Comparison of ENCODE assay signal across 8 mouse cellular contexts in genomic region chr10:80226416-80227165, GRCm38 (mm10). TPM values are rescaled to one million over a fixed set of nuclear protein-coding genes. Genes with fewer than 3 reads are reported as not detected.
DNase-seq lines count a peak whose midpoint lies in the region; ATAC-seq lines count a peak whose summit lies in the region.

Gene Mum1 (plus strand): TSS chr10:80226434.

- H3K4me1 ChIP-seq in embryonic facial prominence, embryonic 12.5 days: peaks cover 34% of the 10 kb centered on the region
- H3K4me1 ChIP-seq in limb, embryonic 11.5 days (ENCODE audit: control insufficient read depth, insufficient read depth, low read length): peaks cover 25% of the 10 kb centered on the region
- peaks cover 44% of the 10 kb centered on the region for H3K4me1 ChIP-seq in midbrain, embryonic 14.5 days (ENCODE audit: control insufficient read depth, insufficient read depth, low read length)

- H3K27ac ChIP-seq in embryonic facial prominence, embryonic 12.5 days: peak within 1 kb of the TSS; percentile 96
- H3K27ac ChIP-seq in limb, embryonic 11.5 days (replicated peaks; ENCODE audit: low read depth, low read length): peak within 1 kb of the TSS; percentile 93
- H3K27ac ChIP-seq in midbrain, embryonic 14.5 days (replicated peaks; ENCODE audit: low read depth, low read length): peak within 1 kb of the TSS; percentile 97

- H3K36me3 ChIP-seq in embryonic facial prominence, embryonic 12.5 days: peaks cover 23% of the 10 kb centered on the region
- peaks cover 14% of the 10 kb centered on the region for H3K36me3 ChIP-seq in limb, embryonic 11.5 days (ENCODE audit: control insufficient read depth, insufficient read depth, low read length)
- H3K36me3 ChIP-seq in midbrain, embryonic 14.5 days (ENCODE audit: control insufficient read depth, insufficient read depth, low read length): peaks cover 16% of the 10 kb centered on the region

- H3K4me2 ChIP-seq in embryonic facial prominence, embryonic 12.5 days (replicated peaks): peak within 1 kb of the TSS; percentile 83
- H3K4me2 ChIP-seq in limb, embryonic 11.5 days (ENCODE audit: low read depth, severe bottlenecking): peak within 1 kb of the TSS; percentile 91
- H3K4me2 ChIP-seq in midbrain, embryonic 14.5 days (ENCODE audit: low read length): peak within 1 kb of the TSS; percentile 94

- peak within 1 kb of the TSS; percentile 94 for H3K9ac ChIP-seq in embryonic facial prominence, embryonic 12.5 days
- H3K9ac ChIP-seq in limb, embryonic 11.5 days (ENCODE audit: low read length): peak within 1 kb of the TSS; percentile 97
- peak within 1 kb of the TSS; percentile 92 for H3K9ac ChIP-seq in midbrain, embryonic 14.5 days (replicated peaks; ENCODE audit: low read length)

- WGBS in embryonic facial prominence, embryonic 12.5 days: under 1% methylated on average over 69 of the region's 75 CpGs
- WGBS in limb, embryonic 11.5 days: under 1% methylated on average over 71 of the region's 75 CpGs
- under 1% methylated on average over 70 of the region's 75 CpGs for WGBS in midbrain, embryonic 14.5 days

- peak; percentile 98 for ATAC-seq in embryonic facial prominence, embryonic 12.5 days (ENCODE audit: insufficient number of reproducible peaks, insufficient read depth, low FRiP score, low TSS enrichment)
- peak; percentile 98 for ATAC-seq in limb, embryonic 11.5 days (ENCODE audit: insufficient number of reproducible peaks, low FRiP score, low TSS enrichment, low read depth)
- peak; percentile 95 for ATAC-seq in midbrain, embryonic 14.5 days (ENCODE audit: low FRiP score, low TSS enrichment)

- H3K9me3 ChIP-seq in embryonic facial prominence, embryonic 12.5 days: no peaks in the 10 kb centered on the region
- H3K9me3 ChIP-seq in limb, embryonic 11.5 days (ENCODE audit: control insufficient read depth, low read length): no peaks in the 10 kb centered on the region
- H3K9me3 ChIP-seq in midbrain, embryonic 14.5 days (ENCODE audit: control insufficient read depth, low read length): no peaks in the 10 kb centered on the region

- DNase-seq in 3134 (ENCODE audit: extremely low read depth, insufficient read length, low spot score): peak; percentile 100
- peak; percentile 99 for DNase-seq in adrenal gland, postnatal 25 days
- peak; percentile 100 for DNase-seq in heart, adult 11 months
- peak; percentile 99 for DNase-seq in kidney, adult 18-20 months
- peak; percentile 99 for DNase-seq in limb, embryonic 11.5 days (ENCODE audit: low spot score)
- DNase-seq in midbrain, embryonic 14.5 days: peak; percentile 97
- DNase-seq in spleen, postnatal 10 days (ENCODE audit: low spot score in 2 of 2): peak; percentile 94 to 99

- no peaks in the 10 kb centered on the region for H3K27me3 ChIP-seq in embryonic facial prominence, embryonic 12.5 days
- no peaks in the 10 kb centered on the region for H3K27me3 ChIP-seq in limb, embryonic 11.5 days (ENCODE audit: control insufficient read depth, insufficient read depth, low read length)
- no peaks in the 10 kb centered on the region for H3K27me3 ChIP-seq in midbrain, embryonic 14.5 days (ENCODE audit: control insufficient read depth, insufficient read depth, low read length)

- H3K4me3 ChIP-seq in embryonic facial prominence, embryonic 12.5 days: peak within 1 kb of the TSS; percentile 83
- peak within 1 kb of the TSS; percentile 88 for H3K4me3 ChIP-seq in limb, embryonic 11.5 days (ENCODE audit: low read depth, low read length)
- peak within 1 kb of the TSS; percentile 74 for H3K4me3 ChIP-seq in midbrain, embryonic 14.5 days (replicated peaks; ENCODE audit: low read depth, low read length)

RNA-seq across cellular contexts. Expression of gene Mum1, which starts in this region (rescaled TPM):
- 23.4 and 37.9 TPM in 2 replicates for total RNA-seq in adrenal gland, postnatal 25 days (2021)
- 85.1 and 93.4 TPM in 2 replicates for polyA plus RNA-seq in embryonic facial prominence, embryonic 12.5 days (2016; fragmentation: Nextera tagmentation; extraction: Ambion mirVana)
- 84.6 and 87.1 TPM in 2 replicates for polyA plus RNA-seq in limb, embryonic 11.5 days (2014; fragmentation: Nextera tagmentation; extraction: Ambion mirVana)
- 51.5 and 65.4 TPM in 2 replicates for polyA plus RNA-seq in midbrain, embryonic 14.5 days (2014; fragmentation: Nextera tagmentation; extraction: Ambion mirVana)

Comparison
In these comparisons a context has a peak if more than half of its experiments do, and no peak if none do; other contexts are left out.
1. Peak in every context shown above with its lines: DNase-seq, ATAC-seq, H3K4me3 ChIP-seq and H3K27ac ChIP-seq.